Mouse (Mus musculus): ENCODE results near the gene Vamp1. TPM values are rescaled to one million over a fixed set of nuclear protein-coding genes. Genes with fewer than 3 reads are reported as not detected.
"Not testable (repeated sequence)": the region's sequence is repeated elsewhere in the genome, so short reads cannot be mapped to it uniquely, and the experiment has no call there.

The Vamp1 gene
- total RNA-seq, 1 experiment from 2014 or later, result 15.5 TPM

DNA sequence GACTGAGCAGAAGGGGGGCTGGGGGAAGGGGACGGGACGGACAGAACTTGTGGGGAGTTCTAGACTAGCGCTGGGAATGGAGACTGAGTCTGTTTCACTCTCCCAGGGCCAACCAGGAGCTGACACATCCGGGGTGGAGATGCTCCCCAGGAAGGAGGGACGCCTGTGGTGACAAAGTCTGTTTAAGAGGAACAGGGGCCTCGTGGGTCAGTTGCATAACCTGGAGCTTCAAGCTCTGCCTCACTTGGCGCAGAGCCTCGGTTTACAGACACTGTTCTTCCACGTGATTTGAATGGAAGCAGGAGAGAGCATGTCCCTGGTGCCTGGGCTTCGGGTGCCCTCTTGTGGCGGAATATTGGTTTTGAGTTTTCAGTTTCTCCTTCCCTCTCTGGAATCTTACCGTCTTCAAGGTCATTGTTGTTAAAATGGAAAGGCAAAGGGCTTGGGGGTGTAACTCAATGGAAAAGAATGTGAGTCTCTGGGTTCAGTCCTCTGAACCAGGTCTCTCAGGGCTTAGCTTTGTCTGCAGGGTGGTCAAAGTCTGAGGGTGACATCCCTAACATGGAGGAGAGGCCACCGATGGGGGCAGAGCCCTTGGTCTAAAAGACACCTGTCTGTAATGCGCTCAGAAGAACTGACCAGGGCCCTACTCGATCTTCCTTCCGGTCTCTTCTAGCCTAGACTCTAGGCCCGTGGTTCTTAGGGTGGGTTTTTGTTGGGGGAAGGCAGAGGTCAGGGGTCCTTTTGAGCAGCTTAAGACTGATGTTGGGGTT is 56.3 kb downstream of the Vamp1 start:
- peak; percentile 97 for ATAC-seq (replicated peaks; ENCODE audit: insufficient number of reproducible peaks, low FRiP score, low TSS enrichment, poor library complexity, severe bottlenecking)

DNA sequence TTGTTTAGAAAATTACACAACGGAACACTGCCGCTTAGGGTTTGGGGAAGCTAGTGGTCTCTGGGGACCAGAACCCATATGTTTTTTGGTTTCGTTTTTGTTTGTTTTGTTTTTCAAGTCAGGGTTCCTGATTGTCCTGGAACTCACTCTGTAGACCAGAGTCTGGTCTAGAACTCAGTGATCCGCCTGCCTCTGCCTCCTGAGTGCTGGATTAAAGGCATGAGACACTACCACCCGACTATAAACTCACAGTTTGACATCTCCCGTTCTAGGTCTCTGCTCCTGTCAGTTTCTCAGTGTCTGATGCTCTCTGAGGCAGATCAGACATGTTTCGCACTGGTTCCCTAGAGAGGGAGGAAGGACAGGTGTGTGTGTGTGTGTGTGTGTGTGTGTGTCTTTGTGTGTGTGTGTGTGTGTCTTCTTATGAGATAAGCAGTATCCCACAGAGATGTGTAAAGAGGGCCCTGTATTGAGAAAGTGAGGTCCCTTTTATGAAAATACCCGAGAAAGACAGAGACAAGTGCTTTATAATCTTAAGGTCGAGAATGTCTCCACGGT is 57.0 kb downstream of the Vamp1 start:
- ATAC-seq (replicated peaks; ENCODE audit: insufficient number of reproducible peaks, low FRiP score, low TSS enrichment, poor library complexity, severe bottlenecking), result no peak

- ATAC-seq (replicated peaks; ENCODE audit: insufficient number of reproducible peaks, low FRiP score, low TSS enrichment, poor library complexity, severe bottlenecking), result no peak
These were observed 59.7 kb downstream of the Vamp1 start for GRCm38 (mm10) chr6:125274841-125275563.

- peak; percentile 70 for ATAC-seq (replicated peaks; ENCODE audit: insufficient number of reproducible peaks, low FRiP score, low TSS enrichment, poor library complexity, severe bottlenecking)
These were observed 64.4 kb downstream of the Vamp1 start for GRCm38 (mm10) chr6:125279729-125280128.

DNA sequence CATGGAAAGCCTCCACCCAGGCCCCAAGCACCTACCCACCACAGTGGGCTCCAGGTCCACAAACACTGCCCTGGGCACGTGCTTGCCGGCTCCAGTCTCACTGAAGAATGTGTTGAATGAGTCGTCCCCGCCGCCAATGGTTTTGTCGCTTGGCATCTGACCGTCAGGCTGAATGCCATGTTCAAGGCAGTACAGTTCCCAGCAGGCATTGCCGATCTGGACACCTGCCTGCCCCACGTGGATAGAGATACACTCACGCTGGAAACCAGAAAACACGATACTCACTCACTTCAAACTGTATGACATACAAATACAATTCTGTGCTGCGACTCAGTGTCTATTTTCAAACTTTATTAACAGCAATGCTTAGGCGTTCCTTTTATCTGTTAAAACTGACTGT is 67.4 kb downstream of the Vamp1 start:
- ATAC-seq (replicated peaks; ENCODE audit: insufficient number of reproducible peaks, low FRiP score, low TSS enrichment, poor library complexity, severe bottlenecking), result not testable (repeated sequence)

DNA sequence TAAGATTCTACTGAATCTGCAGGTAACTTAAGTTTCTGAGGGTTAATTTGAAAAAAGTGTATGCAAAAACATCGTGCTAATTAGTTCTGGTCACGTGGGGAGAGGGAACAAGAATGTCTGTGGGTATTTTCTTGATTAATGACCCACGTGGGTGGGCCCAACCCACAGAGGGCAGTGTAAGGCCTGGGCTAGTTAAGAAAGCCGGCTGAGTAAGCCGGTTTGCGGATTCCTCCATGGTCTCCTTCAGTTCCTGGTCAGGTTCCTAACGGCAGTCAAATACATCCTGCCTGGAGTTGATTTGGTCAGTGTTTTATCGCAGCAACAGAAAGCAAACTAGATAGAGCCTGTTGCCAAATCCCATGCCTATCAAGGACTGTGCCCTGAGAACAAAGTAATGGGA is 68.9 kb downstream of the Vamp1 start:
- no peak for ATAC-seq (replicated peaks; ENCODE audit: insufficient number of reproducible peaks, low FRiP score, low TSS enrichment, poor library complexity, severe bottlenecking)

- no peak for ATAC-seq (replicated peaks; ENCODE audit: insufficient number of reproducible peaks, low FRiP score, low TSS enrichment, poor library complexity, severe bottlenecking)
These were observed 69.4 kb downstream of the Vamp1 start for GRCm38 (mm10) chr6:125284751-125285150.

DNA sequence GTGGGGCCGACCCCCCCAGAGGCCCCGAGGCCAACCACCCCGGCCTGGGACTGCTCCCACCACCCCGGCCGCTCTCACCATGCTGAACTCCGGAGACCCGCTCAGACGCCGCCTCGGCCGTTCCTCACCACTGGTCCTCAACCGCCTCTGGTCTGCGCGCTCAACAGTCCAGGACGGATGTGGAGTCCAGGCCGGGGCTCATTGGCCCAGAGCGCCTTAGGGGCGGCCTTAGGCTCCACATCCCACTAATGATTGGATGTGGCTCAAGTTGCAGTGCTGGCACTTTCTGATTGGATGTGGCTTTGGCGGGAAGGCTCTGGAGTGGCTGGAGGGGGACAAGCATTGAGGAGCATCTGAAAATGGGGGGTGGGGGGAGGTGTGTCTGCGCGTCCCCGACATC is 70.5 kb downstream of the Vamp1 start, which contains the start of gene Tuba3a:
Tuba3a (minus strand) TSS at position 153 of the 400 bp plus-strand sequence.
- no peak for ATAC-seq (replicated peaks; ENCODE audit: insufficient number of reproducible peaks, low FRiP score, low TSS enrichment, poor library complexity, severe bottlenecking)

DNA sequence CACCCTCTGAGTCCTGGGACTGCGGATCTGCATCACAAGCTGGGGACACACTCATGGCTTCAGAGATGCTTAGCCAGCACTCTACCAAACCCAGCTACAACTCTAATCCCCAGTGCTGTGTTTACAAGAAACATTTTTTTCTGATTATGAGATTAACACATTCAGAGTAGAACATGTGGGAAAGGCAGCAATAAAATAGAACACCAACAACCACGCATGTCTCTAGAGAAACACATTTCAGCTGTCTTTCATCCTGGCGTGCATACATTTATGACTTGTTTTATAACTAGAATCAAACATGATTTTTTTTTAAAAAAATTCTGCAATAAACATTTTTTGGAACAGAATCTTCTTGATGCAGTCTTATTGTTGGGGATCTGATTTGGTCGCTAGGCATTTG is 71.6 kb downstream of the Vamp1 start:
- ATAC-seq (replicated peaks; ENCODE audit: insufficient number of reproducible peaks, low FRiP score, low TSS enrichment, poor library complexity, severe bottlenecking), result no peak

DNA sequence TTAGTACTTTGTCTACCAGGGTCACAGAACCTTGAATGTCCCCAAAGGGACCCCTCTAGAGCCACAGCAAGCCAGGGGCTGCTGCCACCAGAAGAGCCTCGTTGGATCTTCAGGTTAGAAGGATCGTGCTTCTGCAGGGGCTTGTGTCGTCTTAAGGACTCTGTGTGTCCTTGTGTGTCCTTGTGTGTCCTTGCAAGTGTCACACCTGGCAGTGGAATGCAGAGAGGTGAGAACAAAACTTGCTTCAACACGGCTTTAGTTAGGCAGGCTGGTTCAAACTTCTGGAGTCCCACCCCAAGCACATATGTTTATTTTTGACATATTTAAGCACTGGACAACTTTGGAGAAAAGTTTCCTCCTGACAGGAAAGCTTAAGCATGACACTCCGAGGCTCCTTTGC is 73.4 kb downstream of the Vamp1 start:
- no peak for ATAC-seq (replicated peaks; ENCODE audit: insufficient number of reproducible peaks, low FRiP score, low TSS enrichment, poor library complexity, severe bottlenecking)

DNA sequence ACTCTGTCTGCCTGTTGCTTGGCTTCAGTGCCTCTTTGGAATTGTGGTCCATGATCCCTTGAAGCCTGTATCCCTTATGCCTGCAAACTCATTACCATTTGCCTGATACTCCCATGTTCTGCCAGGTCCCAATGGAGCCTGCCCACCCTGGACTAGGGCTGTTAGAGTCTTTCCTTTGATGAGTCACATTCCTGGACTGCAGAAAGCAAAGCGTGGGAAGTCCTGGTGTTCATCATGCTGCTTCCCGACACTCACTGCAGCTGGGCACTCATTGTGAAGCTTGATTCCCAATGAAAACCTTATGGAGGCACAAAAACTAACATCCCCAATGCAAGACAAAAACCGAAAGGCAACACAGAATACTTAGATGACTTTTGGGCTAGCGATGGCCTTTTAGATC is 76.0 kb downstream of the Vamp1 start:
- ATAC-seq (replicated peaks; ENCODE audit: insufficient number of reproducible peaks, low FRiP score, low TSS enrichment, poor library complexity, severe bottlenecking), result no peak

DNA sequence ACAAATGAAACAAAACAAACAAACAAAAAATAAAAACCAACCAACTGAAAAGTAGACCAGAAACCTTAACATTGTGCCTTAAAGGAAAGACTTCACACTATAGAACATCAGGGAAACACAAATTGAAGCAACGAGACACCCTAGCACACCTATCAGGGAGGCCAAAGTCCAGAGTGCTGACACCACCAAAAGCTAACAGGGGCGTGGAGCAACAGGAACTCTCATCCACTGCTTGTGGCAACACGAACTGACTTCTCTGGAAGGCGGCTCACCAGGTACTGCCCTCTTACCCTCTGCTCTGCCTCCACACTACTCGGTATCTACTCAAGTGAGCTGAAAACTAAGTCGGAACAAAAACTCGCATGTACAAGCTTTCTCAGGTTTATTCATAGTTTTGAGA is 76.9 kb downstream of the Vamp1 start:
- ATAC-seq (replicated peaks; ENCODE audit: insufficient number of reproducible peaks, low FRiP score, low TSS enrichment, poor library complexity, severe bottlenecking), result no peak

DNA sequence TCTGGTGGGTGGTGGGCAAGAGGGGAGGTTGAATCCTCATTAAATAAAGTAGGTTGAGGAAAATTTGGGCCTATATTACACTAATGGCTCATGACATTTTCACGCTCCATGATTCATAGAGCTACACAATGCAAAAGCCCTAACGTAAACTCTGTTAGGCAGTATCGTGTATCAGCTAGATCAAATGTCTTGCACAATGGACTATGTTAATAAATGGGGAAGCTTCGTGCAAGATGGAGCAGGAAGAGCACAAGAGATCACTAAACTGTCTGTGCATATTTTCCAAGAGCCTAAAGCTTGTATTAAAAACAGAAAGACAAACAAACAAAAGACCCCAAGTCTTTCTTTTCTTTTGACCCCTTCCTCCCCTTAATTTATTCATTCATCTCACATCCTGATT is 78.7 kb downstream of the Vamp1 start:
- peak; percentile 72; the same call in 1 of the 2 replicates for ATAC-seq (replicated peaks; ENCODE audit: insufficient number of reproducible peaks, low FRiP score, low TSS enrichment, poor library complexity, severe bottlenecking)

Other genes starting within 250 kb of the Vamp1 start
- gene Pianp, start 218.9 kb upstream of the Vamp1 start, total RNA-seq (2017), result not detected in 3 replicates
- 26.0 to 44.7 TPM (median 28.6 TPM) in 3 replicates for gene Zfp384, start 206.4 kb upstream of the Vamp1 start, total RNA-seq (2017)
- 118 to 132 TPM (median 119 TPM) in 3 replicates for gene Ing4, start 175.8 kb upstream of the Vamp1 start, total RNA-seq (2017)
- gene Acrbp, start 165.9 kb upstream of the Vamp1 start, total RNA-seq (2017), result 5.5 to 20.2 TPM (median 8.3 TPM) in 3 replicates
- 3.1 to 8.7 TPM (median 3.6 TPM) in 3 replicates for gene Lpar5, start 147.6 kb upstream of the Vamp1 start, total RNA-seq (2017)
- gene Chd4, start 119.6 kb upstream of the Vamp1 start, total RNA-seq (2017), result 275 to 395 TPM (median 283 TPM) in 3 replicates
- 15.9 to 23.8 TPM (median 23.2 TPM) in 3 replicates for gene Nop2, start 83.6 kb upstream of the Vamp1 start, total RNA-seq (2017)
- 15.5 to 29.7 TPM (median 16.2 TPM) in 3 replicates for gene Iffo1, start 70.3 kb upstream of the Vamp1 start, total RNA-seq (2017)
- gene Gapdh, start 49.1 kb upstream of the Vamp1 start, total RNA-seq (2017), result 353 to 432 TPM (median 359 TPM) in 3 replicates
- gene Ncapd2, start 23.9 kb upstream of the Vamp1 start, total RNA-seq (2017), result 17.6 to 79.8 TPM (median 33.5 TPM) in 3 replicates
- gene Mrpl51, start 23.8 kb upstream of the Vamp1 start, total RNA-seq (2017), result 20.1 to 33.9 TPM (median 25.9 TPM) in 3 replicates
- 32.5 to 50.2 TPM (median 35.0 TPM) in 3 replicates for gene Tapbpl, start 16.3 kb downstream of the Vamp1 start, total RNA-seq (2017)
- 9.1 to 38.2 TPM (median 26.6 TPM) in 3 replicates for gene Cd27, start 21.5 kb downstream of the Vamp1 start, total RNA-seq (2017)
- 0.78 TPM in 1 of 3 replicates, not detected in the others for gene Tuba3a, start 70.5 kb downstream of the Vamp1 start, total RNA-seq (2017)
- gene Ltbr, start 98.3 kb downstream of the Vamp1 start, total RNA-seq (2017), result 29.5 to 47.9 TPM (median 41.2 TPM) in 3 replicates
- gene Scnn1a, start 105.1 kb downstream of the Vamp1 start, total RNA-seq (2017), result 3.1 to 6.4 TPM (median 5.9 TPM) in 3 replicates
- 101 to 111 TPM (median 103 TPM) in 3 replicates for gene Tnfrsf1a, start 133.8 kb downstream of the Vamp1 start, total RNA-seq (2017)
- gene Plekhg6, start 165.2 kb downstream of the Vamp1 start, total RNA-seq (2017), result not detected in 3 replicates